Mouse (Mus musculus): ENCODE measurements around the gene Ces1g. TPM values are rescaled to one million over a fixed set of nuclear protein-coding genes. Genes with fewer than 3 reads are reported as not detected.

The Ces1g gene
- 0.09 TPM in 1 of 2 replicates, not detected in the other for total RNA-seq (2012; rRNA removed)

- no peak within 1 kb of the TSS for H3K4me3 ChIP-seq (ENCODE audit: insufficient read depth in 1 of 2, low read depth in 1 of 2, low read length in 2 of 2, poor library complexity in 1 of 2, severe bottlenecking in 1 of 2)
- H3K27ac ChIP-seq (ENCODE audit: insufficient read depth, low read depth, low read length, poor library complexity, severe bottlenecking), result no peak within 1 kb of the TSS
- H3K4me1 ChIP-seq (ENCODE audit: control insufficient read depth in 2 of 2, insufficient read depth in 2 of 2, low read length in 2 of 2, poor library complexity in 1 of 2), result no peaks in the 10 kb centered on the region
- H3K9me3 ChIP-seq (ENCODE audit: control insufficient read depth, insufficient read depth, low read depth, low read length), result no peaks in the 10 kb centered on the region
- in situ Hi-C loops (cut with MboI; ENCODE audit: low sequenced_read_pairs in 2 of 2, unreplicated experiment in 2 of 2), result no loop called here
- no peak within 1 kb of the TSS for H3K9ac ChIP-seq (ENCODE audit: insufficient read depth, low read depth, low read length, poor library complexity, severe bottlenecking)
- no peaks in the 10 kb centered on the region for H3K36me3 ChIP-seq (ENCODE audit: control insufficient read depth, insufficient read depth, low read length, poor library complexity, severe bottlenecking)
- DNase-seq (ENCODE audit: low read depth, low spot score), result no peak
- TF ChIP-seq ZNF384 (IDR thresholded peaks at IDR 0.05; ENCODE audit: low read depth, low read length) (no peak), HCFC1 (IDR thresholded peaks at IDR 0.05; ENCODE audit: borderline replicate concordance, insufficient read depth, low read length) (no peak), MAFK (IDR thresholded peaks at IDR 0.05; ENCODE audit: insufficient read depth, low read depth, low read length) (no peak), ZC3H11A (IDR thresholded peaks at IDR 0.05; ENCODE audit: borderline replicate concordance, low read depth, low read length) (no peak), CHD2 (IDR thresholded peaks at IDR 0.05; ENCODE audit: low read depth, low read length) (no peak)
Observed at GRCm38 (mm10) chr8:93337207-93337606, at the start of gene Ces1g. TSS of gene Ces1g (minus strand) at chr8:93337308.

DNA sequence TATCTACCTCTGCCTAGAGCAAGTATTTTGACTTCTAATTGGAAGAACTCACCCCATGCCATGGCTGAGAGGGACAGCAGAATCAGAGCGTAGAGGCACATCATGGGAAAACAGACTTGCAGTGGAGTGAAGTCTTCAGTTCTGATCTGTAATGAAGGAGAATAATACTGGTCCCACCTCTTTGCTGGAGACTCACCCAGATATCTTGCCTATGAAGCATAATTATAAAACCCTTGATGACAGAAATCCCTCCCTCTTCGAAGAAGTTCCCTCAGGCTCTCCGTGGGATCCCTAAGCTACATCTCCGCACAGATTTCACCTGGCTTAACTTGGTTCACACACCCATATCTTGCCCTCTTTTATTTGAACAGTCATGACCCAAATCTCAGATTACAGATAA is 42.5 kb upstream of the Ces1g start, which contains the start of gene Ces1h:
Ces1h (minus strand) TSS at position 101 of the 400 bp plus-strand sequence.
- no peaks in the 10 kb centered on the region for H3K9me3 ChIP-seq (ENCODE audit: control insufficient read depth, insufficient read depth, low read depth, low read length)
- in situ Hi-C loops (cut with MboI; ENCODE audit: low sequenced_read_pairs in 2 of 2, unreplicated experiment in 2 of 2), result no loop called here
- no peak for DNase-seq (ENCODE audit: low read depth, low spot score)
- H3K4me1 ChIP-seq (ENCODE audit: control insufficient read depth in 2 of 2, insufficient read depth in 2 of 2, low read length in 2 of 2, poor library complexity in 1 of 2), result no peaks in the 10 kb centered on the region
- no peak within 1 kb of the TSS for H3K9ac ChIP-seq (ENCODE audit: insufficient read depth, low read depth, low read length, poor library complexity, severe bottlenecking)
- no peak within 1 kb of the TSS for H3K27ac ChIP-seq (ENCODE audit: insufficient read depth, low read depth, low read length, poor library complexity, severe bottlenecking)
- no peak for TF ChIP-seq HCFC1 (IDR thresholded peaks at IDR 0.05; ENCODE audit: borderline replicate concordance, insufficient read depth, low read length)
- TF ChIP-seq ZNF384 (IDR thresholded peaks at IDR 0.05; ENCODE audit: low read depth, low read length), result no peak
- TF ChIP-seq CHD2 (IDR thresholded peaks at IDR 0.05; ENCODE audit: low read depth, low read length), result no peak
- no peak for TF ChIP-seq MAFK (IDR thresholded peaks at IDR 0.05; ENCODE audit: insufficient read depth, low read depth, low read length)
- TF ChIP-seq ZC3H11A (IDR thresholded peaks at IDR 0.05; ENCODE audit: borderline replicate concordance, low read depth, low read length), result no peak
- no peak within 1 kb of the TSS for H3K4me3 ChIP-seq (ENCODE audit: insufficient read depth in 1 of 2, low read depth in 1 of 2, low read length in 2 of 2, poor library complexity in 1 of 2, severe bottlenecking in 1 of 2)
- H3K36me3 ChIP-seq (ENCODE audit: control insufficient read depth, insufficient read depth, low read length, poor library complexity, severe bottlenecking), result no peaks in the 10 kb centered on the region

DNA sequence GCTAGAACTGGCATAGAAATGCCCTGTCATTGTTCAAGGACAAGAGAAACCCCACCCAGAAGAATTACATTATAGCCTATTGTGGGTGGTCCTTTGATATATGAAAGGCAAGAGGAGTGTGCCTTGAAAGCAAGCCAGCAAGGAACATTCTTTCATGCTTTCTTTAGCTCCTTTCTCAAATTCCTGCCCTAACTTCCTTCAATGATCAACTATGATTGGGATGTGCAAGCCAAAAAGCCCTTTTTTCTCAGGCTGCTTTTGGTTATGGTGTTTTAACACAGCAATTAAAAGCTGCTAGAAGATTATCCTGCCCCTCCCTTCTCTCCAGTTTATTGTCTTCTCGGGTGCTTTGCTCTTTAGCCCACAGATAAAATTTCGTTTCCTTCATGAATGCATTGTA is 32.4 kb upstream of the Ces1g start:
- H3K9me3 ChIP-seq (ENCODE audit: control insufficient read depth, insufficient read depth, low read depth, low read length), result no peaks in the 10 kb centered on the region
- no peak for DNase-seq (ENCODE audit: low read depth, low spot score)
- in situ Hi-C loops (cut with MboI; ENCODE audit: low sequenced_read_pairs in 2 of 2, unreplicated experiment in 2 of 2), result no loop called here
- H3K9ac ChIP-seq (ENCODE audit: insufficient read depth, low read depth, low read length, poor library complexity, severe bottlenecking), result no peak overlapping the region
- H3K36me3 ChIP-seq (ENCODE audit: control insufficient read depth, insufficient read depth, low read length, poor library complexity, severe bottlenecking), result no peaks in the 10 kb centered on the region
- TF ChIP-seq ZC3H11A (IDR thresholded peaks at IDR 0.05; ENCODE audit: borderline replicate concordance, low read depth, low read length) (no peak), MAFK (IDR thresholded peaks at IDR 0.05; ENCODE audit: insufficient read depth, low read depth, low read length) (no peak), HCFC1 (IDR thresholded peaks at IDR 0.05; ENCODE audit: borderline replicate concordance, insufficient read depth, low read length) (no peak), ZNF384 (IDR thresholded peaks at IDR 0.05; ENCODE audit: low read depth, low read length) (no peak), CHD2 (IDR thresholded peaks at IDR 0.05; ENCODE audit: low read depth, low read length) (no peak)
- H3K4me1 ChIP-seq (ENCODE audit: control insufficient read depth in 2 of 2, insufficient read depth in 2 of 2, low read length in 2 of 2, poor library complexity in 1 of 2), result no peaks in the 10 kb centered on the region
- H3K4me3 ChIP-seq (ENCODE audit: insufficient read depth in 1 of 2, low read depth in 1 of 2, low read length in 2 of 2, poor library complexity in 1 of 2, severe bottlenecking in 1 of 2), result no peak overlapping the region
- no peak overlapping the region for H3K27ac ChIP-seq (ENCODE audit: insufficient read depth, low read depth, low read length, poor library complexity, severe bottlenecking)

- H3K9ac ChIP-seq (ENCODE audit: insufficient read depth, low read depth, low read length, poor library complexity, severe bottlenecking), result no peak overlapping the region
- no peak for DNase-seq (ENCODE audit: low read depth, low spot score)
- H3K4me1 ChIP-seq (ENCODE audit: control insufficient read depth in 2 of 2, insufficient read depth in 2 of 2, low read length in 2 of 2, poor library complexity in 1 of 2), result no peaks in the 10 kb centered on the region
- no peak overlapping the region for H3K4me3 ChIP-seq (ENCODE audit: insufficient read depth in 1 of 2, low read depth in 1 of 2, low read length in 2 of 2, poor library complexity in 1 of 2, severe bottlenecking in 1 of 2)
- H3K36me3 ChIP-seq (ENCODE audit: control insufficient read depth, insufficient read depth, low read length, poor library complexity, severe bottlenecking), result no peaks in the 10 kb centered on the region
- TF ChIP-seq MAFK (IDR thresholded peaks at IDR 0.05; ENCODE audit: insufficient read depth, low read depth, low read length), result no peak
- TF ChIP-seq ZNF384 (IDR thresholded peaks at IDR 0.05; ENCODE audit: low read depth, low read length), result no peak
- no peak for TF ChIP-seq HCFC1 (IDR thresholded peaks at IDR 0.05; ENCODE audit: borderline replicate concordance, insufficient read depth, low read length)
- no peak for TF ChIP-seq ZC3H11A (IDR thresholded peaks at IDR 0.05; ENCODE audit: borderline replicate concordance, low read depth, low read length)
- no peak for TF ChIP-seq CHD2 (IDR thresholded peaks at IDR 0.05; ENCODE audit: low read depth, low read length)
- H3K27ac ChIP-seq (ENCODE audit: insufficient read depth, low read depth, low read length, poor library complexity, severe bottlenecking), result no peak overlapping the region
- in situ Hi-C loops (cut with MboI; ENCODE audit: low sequenced_read_pairs in 2 of 2, unreplicated experiment in 2 of 2), result no loop called here
- no peaks in the 10 kb centered on the region for H3K9me3 ChIP-seq (ENCODE audit: control insufficient read depth, insufficient read depth, low read depth, low read length)
Observed at GRCm38 (mm10) chr8:93360113-93360512, 23.0 kb upstream of the Ces1g start.

GRCm38 (mm10) chr8:93339531-93339930 is 2.4 kb upstream of the Ces1g start:
- Histone ChIP-seq H3K4me3 (ENCODE audit: insufficient read depth in 1 of 2, low read depth in 1 of 2, low read length in 2 of 2, poor library complexity in 1 of 2, severe bottlenecking in 1 of 2) (no peak overlapping the region), H3K36me3 (ENCODE audit: control insufficient read depth, insufficient read depth, low read length, poor library complexity, severe bottlenecking) (no peaks in the 10 kb centered on the region), H3K9ac (ENCODE audit: insufficient read depth, low read depth, low read length, poor library complexity, severe bottlenecking) (no peak overlapping the region), H3K4me1 (ENCODE audit: control insufficient read depth in 2 of 2, insufficient read depth in 2 of 2, low read length in 2 of 2, poor library complexity in 1 of 2) (no peaks in the 10 kb centered on the region), H3K27ac (ENCODE audit: insufficient read depth, low read depth, low read length, poor library complexity, severe bottlenecking) (no peak overlapping the region), H3K9me3 (ENCODE audit: control insufficient read depth, insufficient read depth, low read depth, low read length) (no peaks in the 10 kb centered on the region)
- in situ Hi-C loops (cut with MboI; ENCODE audit: low sequenced_read_pairs in 2 of 2, unreplicated experiment in 2 of 2), result no loop called here
- TF ChIP-seq HCFC1 (IDR thresholded peaks at IDR 0.05; ENCODE audit: borderline replicate concordance, insufficient read depth, low read length) (no peak), CHD2 (IDR thresholded peaks at IDR 0.05; ENCODE audit: low read depth, low read length) (no peak), ZNF384 (IDR thresholded peaks at IDR 0.05; ENCODE audit: low read depth, low read length) (no peak), MAFK (IDR thresholded peaks at IDR 0.05; ENCODE audit: insufficient read depth, low read depth, low read length) (no peak), ZC3H11A (IDR thresholded peaks at IDR 0.05; ENCODE audit: borderline replicate concordance, low read depth, low read length) (no peak)
- DNase-seq (ENCODE audit: low read depth, low spot score), result no peak
